Mouse (Mus musculus) ES-CJ7 (cell line): ENCODE measurements around the gene Gm3376.
"Not testable (repeated sequence)": the region's sequence is repeated elsewhere in the genome, so short reads cannot be mapped to it uniquely, and the experiment has no call there.

Source experiments
- DNase-seq: peaks from one replicate; pipeline ENCODE4 v3.0.0; 2011; ENCODE audit warnings: low read depth, low spot score

Gene Gm3376

DNA sequence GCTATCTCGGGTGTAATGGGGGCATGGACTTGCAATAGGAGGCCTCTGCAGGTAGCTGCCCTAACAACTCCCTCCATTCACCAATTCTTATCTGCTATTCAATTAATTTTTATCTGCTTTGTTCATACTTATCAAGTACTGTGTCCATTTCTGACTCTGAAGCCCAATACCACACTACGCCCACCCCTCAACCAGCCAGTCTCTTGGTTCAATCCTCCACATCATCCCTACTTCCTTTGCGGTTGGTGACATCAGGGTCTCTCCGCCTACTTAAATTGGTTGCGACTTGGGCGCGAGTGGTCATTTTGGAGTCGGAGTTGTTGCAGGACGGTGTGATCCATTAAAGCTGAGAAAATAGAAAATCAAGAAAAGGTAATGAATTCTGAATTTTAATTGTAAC, at the start of gene Gm3376:
Gm3376 (plus strand) TSS at position 301 of the 400 bp plus-strand sequence.
- DNase-seq = not testable (repeated sequence)
